Mouse (Mus musculus) kidney, postnatal 10 days (tissue): Measurements from ENCODE around the gene Crlf3.

Experiments used
- DNase-seq: peaks from one replicate; pipeline ENCODE4 v3.0.0; 2021; ENCODE audit warnings: mixed read lengths

Crlf3 gene

GRCm38 (mm10) chr11:80080826-80081728 is at the start of gene Crlf3:
Crlf3 (minus strand) TSS chr11:80080991.
- peak; percentile 98 for DNase-seq

GRCm38 (mm10) chr11:80116411-80116810 is 35.6 kb upstream of the Crlf3 start:
- peak; percentile 64 for DNase-seq

GRCm38 (mm10) chr11:80104407-80104806 is 23.6 kb upstream of the Crlf3 start:
- no peak for DNase-seq

- DNase-seq: no peak
These were observed 20.5 kb upstream of the Crlf3 start for GRCm38 (mm10) chr11:80101298-80101697.

- DNase-seq: no peak
These were observed 17.8 kb upstream of the Crlf3 start for GRCm38 (mm10) chr11:80098444-80099056.

- no peak for DNase-seq
These were observed 9.9 kb upstream of the Crlf3 start for GRCm38 (mm10) chr11:80090555-80091164.

- DNase-seq: no peak
These were observed 9.0 kb upstream of the Crlf3 start for GRCm38 (mm10) chr11:80089817-80090214.

GRCm38 (mm10) chr11:80088917-80089816 is 8.4 kb upstream of the Crlf3 start, which contains the start of gene Atad5:
Atad5 (plus strand) TSS chr11:80089400.
- peak; percentile 96 for DNase-seq

GRCm38 (mm10) chr11:80086844-80087243 is 6.1 kb upstream of the Crlf3 start:
- peak; percentile 93 for DNase-seq

- DNase-seq: no peak
These were observed 4.7 kb upstream of the Crlf3 start for GRCm38 (mm10) chr11:80085356-80086055.

- DNase-seq: no peak
These were observed 1.1 kb upstream of the Crlf3 start for GRCm38 (mm10) chr11:80081786-80082319.

- DNase-seq: peak; percentile 58
These were observed 388 bp downstream of the Crlf3 start for GRCm38 (mm10) chr11:80080381-80080825.

GRCm38 (mm10) chr11:80079751-80080150 is 1.0 kb downstream of the Crlf3 start:
- no peak for DNase-seq

- no peak for DNase-seq
These were observed 2.0 kb downstream of the Crlf3 start for GRCm38 (mm10) chr11:80078831-80079230.

GRCm38 (mm10) chr11:80077784-80078545 is 2.8 kb downstream of the Crlf3 start:
- no peak for DNase-seq

- no peak for DNase-seq
These were observed 5.0 kb downstream of the Crlf3 start for GRCm38 (mm10) chr11:80075608-80076277.

GRCm38 (mm10) chr11:80072365-80072764 is 8.4 kb downstream of the Crlf3 start:
- DNase-seq: no peak

- no peak for DNase-seq
These were observed 9.8 kb downstream of the Crlf3 start for GRCm38 (mm10) chr11:80071039-80071438.

- DNase-seq: no peak
These were observed 11.0 kb downstream of the Crlf3 start for GRCm38 (mm10) chr11:80069815-80070214.

- no peak for DNase-seq
These were observed 13.2 kb downstream of the Crlf3 start for GRCm38 (mm10) chr11:80067558-80067957.
